Mouse (Mus musculus): ENCODE data around the gene Shank2.

- no peak for TF ChIP-seq CTCF (conservative IDR thresholded peaks at IDR 0.05 in 1 of 2, IDR thresholded peaks at IDR 0.05 in 1 of 2; ENCODE audit: low read depth in 2 of 2, low read length in 2 of 2)
- no peak for TF ChIP-seq MEF2A (IDR thresholded peaks at IDR 0.05; ENCODE audit: borderline replicate concordance, low read depth, low read length)
- TF ChIP-seq POLR2A (IDR thresholded peaks at IDR 0.05; ENCODE audit: low read depth, low read length), result no peak
- TF ChIP-seq RCOR1 (conservative IDR thresholded peaks at IDR 0.05; ENCODE audit: low read depth, low read length), result no peak
- no peak for TF ChIP-seq ZC3H11A (IDR thresholded peaks at IDR 0.05; ENCODE audit: low read depth, low read length)
- no peak for TF ChIP-seq EP300 (IDR thresholded peaks at IDR 0.05; ENCODE audit: low read length)
- TF ChIP-seq ZNF384 (IDR thresholded peaks at IDR 0.05; ENCODE audit: low read depth, low read length), result no peak
- no peak for TF ChIP-seq SMC3 (IDR thresholded peaks at IDR 0.05; ENCODE audit: low read depth, low read length)
- TF ChIP-seq CHD1 (IDR thresholded peaks at IDR 0.05; ENCODE audit: low read depth, low read length), result no peak
- TF ChIP-seq E2F4 (IDR thresholded peaks at IDR 0.05; ENCODE audit: insufficient replicate concordance, low read depth, low read length), result no peak
- no peak for TF ChIP-seq RAD21 (IDR thresholded peaks at IDR 0.05; ENCODE audit: low read depth, low read length)
Measured at GRCm38 (mm10) chr7:144022682-144023081, 21.0 kb downstream of the Shank2 start.
